Mouse (Mus musculus) thymus, adult 2 months (tissue): ENCODE results near the gene Soga1. TPM values are rescaled to one million over a fixed set of nuclear protein-coding genes. Genes with fewer than 3 reads are reported as not detected.

Experiments used
- DNase-seq: peaks from one replicate; pipeline ENCODE4 v3.0.0; 2021
- H3K27ac ChIP-seq: fragments of 200-500 bp; 2 replicates; pipeline ENCODE4 v1.5.1; 2012; ENCODE audit warnings: low read length, control low read depth; ENCODE audit not compliant: control insufficient read depth, insufficient read depth
- H3K27me3 ChIP-seq: fragments of 200-500 bp; 2 replicates; pipeline ENCODE4 v1.6.1; 2012; ENCODE audit warnings: mild to moderate bottlenecking, low read length, moderate library complexity, mixed read lengths; ENCODE audit not compliant: control insufficient read depth, insufficient read depth
- H3K36me3 ChIP-seq: fragments of 200-500 bp; 2 replicates; pipeline ENCODE4 v1.6.1; 2012; ENCODE audit warnings: mild to moderate bottlenecking, low read length, moderate library complexity; ENCODE audit not compliant: control insufficient read depth, insufficient read depth
- H3K4me1 ChIP-seq: fragments of 200-500 bp; replicated peaks from 2 replicates; pipeline ENCODE4 v1.6.1; 2012; ENCODE audit warnings: low read length; ENCODE audit not compliant: control insufficient read depth, insufficient read depth
- H3K4me3 ChIP-seq: fragments of 200-500 bp; 2 replicates; pipeline ENCODE4 v1.5.1; 2012; ENCODE audit warnings: mild to moderate bottlenecking, low read length, control low read depth, moderate library complexity; ENCODE audit not compliant: control insufficient read depth, insufficient read depth
- CTCF ChIP-seq: fragments of 200-500 bp; IDR thresholded peaks from 2 replicates; pipeline ENCODE4 v1.5.1; 2012; ENCODE audit warnings: mild to moderate bottlenecking, control low read depth, low read length, moderate library complexity, borderline replicate concordance; ENCODE audit not compliant: control insufficient read depth, poor library complexity, insufficient read depth; ENCODE audit errors: extremely low read depth
- POLR2A ChIP-seq: fragments of 200-500 bp; IDR thresholded peaks from 2 replicates; pipeline ENCODE4 v1.6.1; 2012; ENCODE audit warnings: mild to moderate bottlenecking, low read length, control low read depth, moderate library complexity; ENCODE audit not compliant: control insufficient read depth, poor library complexity, insufficient read depth; ENCODE audit errors: extremely low read depth
- WGBS: fragments of 180-500 bp; shearing (Covaris S2); methylation state at CpG from one replicate; pipeline ENCODE4 v1.1.7; 2018; 5-methylcytosine and 5-hydroxymethylcytosine counted together
- polyA plus RNA-seq: library from polyadenylated mRNA; depleted of rRNA; stranded (reverse); fragments of >200 nt; gene quantifications from 2 replicates; pipeline ENCODE4 v1.2.3, GENCODE M21; 2012

Soga1 gene
- polyA plus RNA-seq, 1 experiment = 5.2 TPM

- Histone ChIP-seq H3K4me3 (no peak overlapping the region), H3K27ac (no peak overlapping the region), H3K27me3 (no peaks in the 10 kb centered on the region), H3K4me1 (no peaks in the 10 kb centered on the region), H3K36me3 (no peaks in the 10 kb centered on the region)
- DNase-seq = peak; percentile 81
- WGBS = 44% methylated on average over 9 of the region's 9 CpGs
- TF ChIP-seq POLR2A (no peak), CTCF (peak; percentile 89)
These were observed 48.2 kb downstream of the Soga1 start for GRCm38 (mm10) chr2:157030804-157031203.

- no peaks in the 10 kb centered on the region for H3K27me3 ChIP-seq
- no peaks in the 10 kb centered on the region for H3K4me1 ChIP-seq
- DNase-seq = no peak
- WGBS = 99% methylated on average over 4 of the region's 4 CpGs
- TF ChIP-seq POLR2A = no peak
- no peak for TF ChIP-seq CTCF
- H3K36me3 ChIP-seq = no peaks in the 10 kb centered on the region
- H3K27ac ChIP-seq = no peak overlapping the region
- no peak overlapping the region for H3K4me3 ChIP-seq
These were observed 50.8 kb downstream of the Soga1 start for GRCm38 (mm10) chr2:157028261-157028660.

GRCm38 (mm10) chr2:157027106-157028008 lies 51.7 kb downstream of the Soga1 start:
- no peak for DNase-seq
- H3K4me1 ChIP-seq = no peaks in the 10 kb centered on the region
- no peak overlapping the region for H3K4me3 ChIP-seq
- TF ChIP-seq CTCF (no peak), POLR2A (no peak)
- no peak overlapping the region for H3K27ac ChIP-seq
- H3K36me3 ChIP-seq = no peaks in the 10 kb centered on the region
- no peaks in the 10 kb centered on the region for H3K27me3 ChIP-seq
- 81% methylated on average over 21 of the region's 21 CpGs for WGBS

GRCm38 (mm10) chr2:157021156-157021555 lies 57.9 kb downstream of the Soga1 start:
- no peaks in the 10 kb centered on the region for H3K36me3 ChIP-seq
- H3K27me3 ChIP-seq = no peaks in the 10 kb centered on the region
- no peak for DNase-seq
- H3K27ac ChIP-seq = no peak overlapping the region
- no peaks in the 10 kb centered on the region for H3K4me1 ChIP-seq
- 96% methylated on average over 16 of the region's 16 CpGs for WGBS
- no peak for TF ChIP-seq CTCF
- no peak for TF ChIP-seq POLR2A
- H3K4me3 ChIP-seq = no peak overlapping the region

- no peak overlapping the region for H3K27ac ChIP-seq
These were observed 59.8 kb downstream of the Soga1 start for GRCm38 (mm10) chr2:157019228-157019627.

GRCm38 (mm10) chr2:157016529-157017270 lies 62.4 kb downstream of the Soga1 start:
- WGBS = 89% methylated on average over 18 of the region's 18 CpGs
- DNase-seq = no peak
- no peak for TF ChIP-seq CTCF
- TF ChIP-seq POLR2A = no peak
- Histone ChIP-seq H3K4me1 (no peaks in the 10 kb centered on the region), H3K36me3 (no peaks in the 10 kb centered on the region), H3K27ac (no peak overlapping the region), H3K27me3 (no peaks in the 10 kb centered on the region), H3K4me3 (no peak overlapping the region)

More at GRCm38 (mm10) chr2:157019228-157019627, 59.8 kb downstream of the Soga1 start:
- no peak for DNase-seq
- Histone ChIP-seq H3K4me3 (no peak overlapping the region), H3K36me3 (no peaks in the 10 kb centered on the region), H3K27me3 (no peaks in the 10 kb centered on the region), H3K4me1 (no peaks in the 10 kb centered on the region)
- TF ChIP-seq CTCF = no peak
- TF ChIP-seq POLR2A = no peak
- WGBS = 97% methylated on average over 4 of the region's 4 CpGs

- no peak for DNase-seq
- Histone ChIP-seq H3K36me3 (no peaks in the 10 kb centered on the region), H3K4me1 (peaks cover 10% of the 10 kb centered on the region), H3K27me3 (no peaks in the 10 kb centered on the region), H3K4me3 (no peak overlapping the region), H3K27ac (no peak overlapping the region)
- no peak for TF ChIP-seq POLR2A
- no peak for TF ChIP-seq CTCF
- 95% methylated on average over 6 of the region's 6 CpGs for WGBS
These were observed 66.7 kb downstream of the Soga1 start for GRCm38 (mm10) chr2:157012341-157012740.
